Mouse (Mus musculus) layer of hippocampus, adult 8-10 months (tissue): ENCODE measurements around the gene Rora. TPM values are rescaled to one million over a fixed set of nuclear protein-coding genes. Genes with fewer than 3 reads are reported as not detected.
A peak's percentile ranks its signal among the peaks of the same experiment; 100 is the strongest.

Experiments used
- DNase-seq, 2 experiments: peaks; one replicate each; pipeline ENCODE4 v3.0.0; 2022; ENCODE audit warnings: low spot score in 2 of 2
- total RNA-seq, 4 experiments: library from RNA; stranded (reverse); gene quantifications; 2 replicates each; pipeline ENCODE4 v1.2.4; 2022

Rora gene
- total RNA-seq, 4 experiments from 2014 or later = 35.1 to 41.5 (median 36.6) TPM

DNA sequence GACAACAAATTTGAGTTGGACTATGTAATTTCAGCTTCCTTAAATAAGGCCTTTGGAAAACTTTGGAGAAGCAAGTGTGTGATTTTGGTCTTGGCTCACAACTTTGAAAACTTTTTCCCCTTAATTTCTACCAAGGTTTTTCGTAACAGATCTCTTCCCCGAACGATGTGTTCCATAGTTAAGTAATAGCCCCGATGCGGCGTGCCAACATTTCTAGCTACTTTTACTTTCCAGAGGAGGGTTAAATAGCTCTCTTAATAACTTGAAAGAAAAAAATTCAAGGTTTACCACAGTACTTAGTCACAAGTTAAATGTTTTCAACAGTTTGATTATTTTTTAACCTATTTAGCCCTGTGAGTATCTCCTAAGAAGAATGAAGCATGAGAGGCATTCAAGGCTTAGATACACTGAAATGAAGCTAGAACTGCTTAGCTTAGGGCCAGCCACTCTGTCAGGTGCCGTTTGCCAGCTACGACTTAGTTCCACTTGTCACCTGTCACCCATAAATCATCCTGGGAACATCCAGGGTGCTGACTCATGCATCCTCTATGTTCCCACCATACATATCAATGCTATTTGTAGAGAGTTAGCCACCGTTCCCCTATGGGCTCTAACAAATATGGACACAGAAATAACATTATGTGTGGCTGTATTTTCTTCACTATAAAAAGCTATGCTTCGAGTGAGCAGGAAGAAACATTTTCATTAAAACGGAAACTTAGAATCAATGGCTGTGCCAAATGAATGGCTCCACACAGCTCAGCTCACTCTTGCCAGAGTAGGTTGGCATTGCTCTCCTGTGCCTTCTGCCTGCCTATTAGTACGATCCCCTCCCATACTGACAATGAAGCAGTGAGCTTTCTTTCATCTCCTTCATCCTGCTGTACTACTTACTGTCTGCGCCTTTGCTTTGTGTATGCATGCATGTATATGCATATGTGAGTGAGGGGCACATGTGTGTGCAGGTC lies 541.3 kb downstream of the Rora start:
- no peak for DNase-seq

DNA sequence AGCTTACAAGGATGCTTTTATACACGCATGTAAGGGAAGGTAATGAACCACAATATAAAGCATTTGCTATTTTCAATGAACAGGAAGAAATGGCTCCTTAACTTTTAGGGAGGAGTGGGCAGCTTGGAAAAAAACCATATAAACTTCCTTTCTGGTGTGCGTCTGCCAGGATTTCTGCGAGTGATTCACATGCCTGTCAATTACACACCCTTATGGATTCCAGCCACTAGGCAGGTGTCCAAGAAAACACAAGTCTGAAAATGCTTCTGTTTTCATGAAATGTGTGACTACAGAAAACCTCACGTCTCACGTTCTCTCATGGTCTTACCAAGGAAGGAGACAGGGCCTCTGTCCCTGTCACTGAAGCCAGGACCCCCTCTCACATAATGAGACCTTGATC lies 560.2 kb downstream of the Rora start:
- peak; percentile 13 to 39 for DNase-seq

DNA sequence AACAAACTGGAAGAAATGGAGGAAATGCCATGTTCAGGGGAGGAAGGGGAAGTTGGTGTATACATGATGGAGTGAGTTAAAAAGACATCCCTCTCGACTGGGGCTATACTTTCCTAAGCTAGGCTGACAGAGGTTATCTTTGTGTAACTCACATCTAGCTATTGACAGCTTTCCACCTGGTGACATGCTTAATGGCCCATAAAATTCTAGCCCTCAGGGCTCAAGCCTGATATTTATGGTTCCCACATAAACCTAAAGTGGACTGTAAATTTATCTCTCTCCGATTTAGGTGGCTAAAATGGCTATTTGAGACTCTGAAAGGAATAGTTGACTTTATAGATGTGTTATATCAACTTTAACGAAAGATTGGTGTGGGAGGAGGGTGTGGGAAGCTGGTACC lies 571.3 kb downstream of the Rora start:
- DNase-seq = no peak

DNA sequence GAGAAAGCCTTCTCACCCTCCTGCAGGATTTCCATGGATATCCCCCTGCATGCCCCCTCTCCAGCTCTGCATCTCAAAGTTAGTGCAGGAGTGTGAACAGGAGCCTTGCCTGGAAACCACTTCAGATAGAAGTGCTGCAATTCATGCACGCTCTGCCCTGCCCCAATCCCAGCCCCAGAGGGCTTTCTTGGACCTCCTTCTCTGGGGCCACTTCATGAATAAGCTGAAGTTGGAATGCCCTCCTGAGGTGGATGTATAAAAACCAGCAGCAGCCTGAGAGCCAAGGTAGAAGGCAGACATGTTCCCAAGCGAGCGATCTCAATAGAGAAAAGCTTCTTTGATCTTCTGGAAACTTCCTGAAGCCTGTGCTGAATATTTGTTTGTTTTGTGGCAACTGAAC lies 572.8 kb downstream of the Rora start:
- DNase-seq = no peak

DNA sequence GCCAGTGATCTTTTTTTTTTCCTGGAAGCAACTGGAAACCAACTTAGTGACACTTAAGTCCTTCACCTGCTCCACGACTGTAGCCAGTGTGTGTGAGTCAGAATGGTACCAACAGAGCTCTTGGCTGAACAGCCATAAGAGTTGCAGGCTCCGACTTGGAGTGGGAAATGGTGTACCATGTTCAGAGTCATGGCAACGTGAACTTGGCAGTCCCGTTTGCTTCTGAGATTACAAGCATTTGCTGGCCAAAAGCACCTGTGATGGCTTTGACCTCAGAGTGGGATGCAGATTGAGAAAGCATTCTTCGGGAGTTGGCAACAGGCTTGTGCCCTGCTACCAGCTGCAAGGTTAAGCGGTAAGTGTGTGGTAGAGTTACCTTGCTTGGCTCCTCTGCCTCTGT lies 574.2 kb downstream of the Rora start:
- no peak for DNase-seq

DNA sequence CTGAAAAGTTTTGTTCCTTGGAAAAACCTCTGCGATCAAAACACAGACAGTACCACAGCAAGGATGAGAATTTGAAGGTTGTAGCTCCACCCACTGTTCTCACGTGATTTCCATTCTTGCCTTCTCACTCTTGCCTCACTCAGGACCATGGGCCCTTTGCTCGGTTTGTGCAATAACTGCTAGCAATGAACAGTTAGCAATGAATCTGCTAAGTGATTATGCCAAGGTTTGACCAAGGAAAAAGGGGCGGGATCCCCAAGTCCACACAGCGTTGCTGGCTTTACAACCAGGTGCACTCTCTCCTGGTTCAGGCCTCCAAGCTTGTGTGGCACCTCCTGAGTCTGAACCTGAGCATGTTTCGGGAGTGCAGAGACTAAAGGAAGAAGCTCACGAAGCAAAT lies 576.3 kb downstream of the Rora start:
- no peak for DNase-seq

DNA sequence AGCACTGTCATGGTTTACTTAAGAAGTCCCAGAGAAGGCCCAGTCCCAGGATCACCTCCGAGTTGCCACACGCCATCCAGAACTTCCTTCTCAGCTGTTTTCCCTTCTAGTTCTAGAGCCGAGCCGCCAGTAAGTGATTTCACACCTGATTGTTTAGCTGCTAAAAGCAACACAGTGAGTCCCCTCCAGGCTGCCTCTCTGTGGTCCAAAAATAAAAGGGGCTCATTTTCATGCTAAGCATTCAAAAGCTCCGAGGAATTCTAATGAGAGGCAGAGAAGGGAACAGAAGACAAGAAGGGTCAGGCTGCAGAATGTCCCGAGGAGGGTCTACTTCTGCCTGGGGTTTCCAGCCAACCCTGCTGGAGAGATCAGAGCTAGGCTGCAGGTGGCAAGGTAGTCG lies 580.9 kb downstream of the Rora start:
- no peak for DNase-seq

DNA sequence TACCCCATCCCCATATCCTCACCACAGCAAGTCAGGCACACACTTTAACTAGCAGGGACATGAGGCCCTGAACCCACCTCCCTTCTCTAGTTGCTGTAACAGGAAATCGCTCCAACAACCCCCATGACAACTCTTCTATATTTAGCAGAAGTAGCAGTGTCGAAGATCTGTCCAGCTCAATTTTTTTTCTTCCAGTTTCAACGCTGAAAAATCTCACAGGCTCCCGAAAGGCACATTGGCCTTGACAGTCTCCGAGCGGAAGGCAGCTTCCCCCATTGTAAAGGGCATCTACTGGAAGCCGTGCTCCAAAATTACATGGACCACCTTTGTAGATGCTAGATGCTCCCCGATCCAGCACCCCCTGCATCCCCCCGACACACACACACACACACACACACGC lies 583.7 kb downstream of the Rora start:
- no peak for DNase-seq

DNA sequence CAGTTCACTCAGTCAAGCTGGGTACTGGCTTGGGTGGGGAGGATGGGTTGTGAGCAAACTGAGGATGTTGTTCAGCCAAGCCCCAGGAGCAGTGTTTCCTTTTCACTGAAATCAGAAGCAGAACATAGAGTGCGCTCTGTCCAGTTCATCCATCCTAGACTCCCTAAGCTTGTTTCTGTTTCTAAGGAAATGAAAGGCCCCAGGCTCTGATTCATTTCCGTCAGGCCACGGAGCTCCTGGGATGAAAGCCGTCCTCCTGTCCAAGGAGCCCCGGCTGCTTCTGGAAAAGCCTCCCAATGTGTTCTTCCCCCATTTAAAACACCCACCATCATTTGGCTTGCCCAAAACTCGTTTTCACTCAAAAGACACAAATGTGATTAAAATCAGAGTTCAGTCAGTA lies 589.0 kb downstream of the Rora start:
- DNase-seq = no peak

DNA sequence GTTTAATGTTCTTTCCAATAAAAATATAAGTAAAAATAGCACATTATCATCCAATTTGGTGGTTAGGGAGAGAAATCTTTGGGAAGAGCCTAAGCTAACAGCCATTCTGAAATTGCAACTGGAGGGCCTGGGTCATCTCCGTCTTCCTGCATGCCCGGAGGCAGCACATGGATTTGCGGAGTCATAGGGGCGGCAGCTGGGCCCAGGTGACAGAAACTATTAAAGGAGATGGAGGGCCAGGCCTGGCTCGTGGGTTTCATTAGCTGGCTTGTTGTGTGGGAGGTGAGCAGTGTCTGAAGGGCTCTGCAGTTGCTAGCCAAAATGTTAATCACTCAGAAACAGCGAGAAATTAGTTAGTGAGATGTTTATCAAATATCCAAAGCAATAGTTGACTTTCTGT lies 590.0 kb downstream of the Rora start:
- DNase-seq = peak in 1 of 2 experiments; percentile 7

DNA sequence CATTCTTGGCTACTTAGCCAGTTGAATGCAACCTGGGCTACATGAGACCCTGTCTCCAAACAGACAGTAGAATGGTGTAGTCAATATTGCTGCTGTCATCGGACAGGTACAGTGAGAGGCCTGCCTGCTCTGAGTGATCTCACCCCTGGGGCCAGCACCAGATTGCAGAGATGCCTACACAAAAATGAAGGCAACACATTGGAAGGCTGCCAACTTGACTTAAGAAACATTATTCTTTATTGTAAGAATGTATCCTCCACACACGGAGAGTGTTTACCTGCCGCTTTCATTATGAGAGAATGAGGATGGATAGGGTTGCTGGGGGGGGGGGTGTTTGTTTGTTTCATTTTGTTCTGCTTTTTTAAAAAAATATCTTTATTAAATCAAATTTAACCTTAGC lies 592.6 kb downstream of the Rora start:
- DNase-seq = no peak

DNA sequence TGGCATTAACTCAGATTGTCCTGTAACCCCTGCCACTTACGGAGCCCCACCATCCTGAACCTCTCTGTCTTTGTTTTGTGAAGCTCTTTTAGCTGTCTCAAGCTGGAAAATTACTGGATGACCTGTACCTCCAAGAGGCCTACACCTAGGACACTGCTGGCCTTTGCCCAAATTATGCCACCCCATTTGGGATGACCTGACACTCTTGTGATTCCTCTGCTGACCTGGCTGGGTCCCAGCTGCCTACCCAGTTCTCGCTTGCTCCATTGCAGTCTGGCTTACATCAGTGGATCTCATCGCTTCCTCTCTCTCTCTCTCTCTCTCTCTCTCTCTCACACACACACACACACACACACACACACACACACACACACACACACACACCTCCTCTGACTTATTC lies 596.0 kb downstream of the Rora start:
- DNase-seq = no peak

DNA sequence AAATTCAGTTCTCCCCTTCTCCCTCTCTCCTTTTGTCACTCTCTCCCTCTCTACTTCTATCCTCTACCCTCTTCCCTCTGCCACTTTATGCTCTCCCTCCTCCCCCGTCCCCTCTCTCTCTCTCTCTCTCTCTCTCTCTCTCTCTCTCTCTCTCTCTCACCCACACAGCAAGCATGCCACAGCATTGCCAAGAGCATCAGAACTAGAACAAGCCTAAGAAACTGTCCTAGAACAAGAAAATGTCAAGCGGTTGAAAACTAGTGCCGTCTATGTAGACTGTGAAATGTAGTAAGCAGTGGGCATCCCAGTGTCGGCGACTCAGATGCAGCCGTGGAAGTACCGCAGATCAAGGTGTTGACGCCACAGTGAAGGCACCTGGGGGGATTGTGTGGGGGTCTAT lies 596.7 kb downstream of the Rora start:
- no peak for DNase-seq

DNA sequence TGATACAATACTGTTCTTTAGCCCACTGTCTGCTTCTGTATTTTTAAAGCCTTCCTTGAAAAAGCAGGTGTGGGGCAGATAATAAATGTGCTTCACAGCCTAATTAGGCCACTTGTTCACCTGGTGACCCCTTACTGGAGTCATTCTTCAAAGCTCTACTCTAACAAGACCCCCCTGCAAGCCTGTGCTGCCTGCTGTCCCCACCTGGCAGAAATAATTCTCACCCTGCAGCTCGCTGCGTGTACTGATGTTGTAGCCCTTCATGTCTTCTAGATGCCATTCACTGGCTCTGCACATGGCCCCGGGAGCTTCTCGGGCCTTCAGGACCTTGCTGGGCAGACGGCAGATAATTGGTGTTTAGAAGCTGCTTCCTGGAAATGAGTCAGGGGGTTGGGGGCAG lies 604.9 kb downstream of the Rora start:
- no peak for DNase-seq

DNA sequence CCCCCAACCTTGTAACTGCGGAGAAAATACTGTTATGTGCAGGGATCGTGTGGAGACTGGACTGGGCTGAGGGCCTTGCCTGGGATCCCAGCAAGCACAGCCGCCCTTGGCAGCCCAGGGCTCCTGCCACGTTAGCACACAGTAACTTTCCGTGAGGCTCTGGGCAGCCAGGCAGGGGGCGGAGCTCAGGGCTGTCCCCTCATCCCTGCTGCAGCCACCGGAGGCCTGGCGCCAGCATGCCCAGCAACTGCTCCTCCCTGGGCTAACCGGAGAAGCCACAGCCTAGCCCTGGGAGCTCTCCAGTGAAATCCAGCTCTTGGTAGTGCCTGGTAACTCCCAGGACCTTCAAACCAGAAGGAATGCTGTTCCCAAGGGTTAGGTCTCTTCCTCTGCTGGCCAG lies 605.8 kb downstream of the Rora start:
- peak; percentile 44 to 47 for DNase-seq

DNA sequence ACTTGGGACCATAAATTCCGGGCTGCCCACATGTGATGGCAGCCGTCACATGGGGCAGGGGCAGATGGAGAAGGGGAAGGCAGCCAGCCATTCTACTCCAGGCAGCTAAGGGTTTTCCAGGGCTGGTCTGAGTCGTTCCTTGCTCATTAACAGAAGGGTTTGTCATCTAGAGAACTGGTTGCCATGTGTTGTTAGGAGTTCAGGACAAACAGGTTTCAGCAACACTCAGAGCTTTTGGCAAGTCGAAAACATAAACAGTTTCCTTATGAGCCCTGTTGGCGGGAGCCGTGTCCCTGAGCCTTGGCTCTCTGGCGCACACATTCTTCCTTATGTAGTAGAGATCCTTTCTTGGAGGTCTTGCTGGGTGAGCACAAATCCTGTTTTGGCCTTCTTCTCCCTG lies 611.6 kb downstream of the Rora start:
- no peak for DNase-seq

DNA sequence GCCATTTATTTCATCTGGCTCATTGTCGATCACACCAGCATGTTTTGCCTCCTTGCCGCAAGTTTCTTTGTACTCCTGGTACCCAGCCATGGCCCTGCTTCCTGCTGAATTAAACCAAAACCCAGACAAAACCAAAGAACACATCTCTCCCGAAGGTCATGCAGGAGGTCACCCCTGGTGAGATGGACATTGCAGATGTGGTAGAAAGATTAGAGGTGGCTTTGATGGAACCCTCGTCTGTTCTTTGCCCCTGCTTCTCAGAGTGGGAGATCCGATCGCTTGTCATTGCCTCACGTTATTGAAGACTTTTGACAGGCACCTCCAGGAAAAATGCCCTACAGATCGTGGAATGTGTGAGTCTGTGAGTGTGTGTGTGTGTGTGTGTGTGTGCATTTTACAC lies 616.8 kb downstream of the Rora start:
- no peak for DNase-seq

DNA sequence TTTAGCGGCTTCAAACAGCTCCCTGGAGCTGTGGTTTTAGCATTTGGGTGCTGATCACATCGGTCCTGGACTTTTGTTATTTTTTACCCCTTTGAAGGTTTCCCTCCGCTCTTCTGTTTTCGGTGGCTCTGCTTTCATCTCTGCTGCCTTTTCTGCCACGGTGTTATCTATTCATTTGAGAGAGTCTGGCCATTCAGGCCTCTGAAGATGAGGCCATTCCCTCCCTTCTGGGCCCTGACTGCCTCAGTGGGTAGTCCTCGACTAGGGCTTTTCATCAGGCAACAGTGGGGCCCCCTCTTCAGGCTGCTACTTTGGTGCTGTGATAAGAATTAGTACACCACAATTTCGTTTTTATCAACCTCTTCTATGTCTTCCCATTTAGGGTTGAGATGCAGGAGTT lies 617.3 kb downstream of the Rora start:
- no peak for DNase-seq

DNA sequence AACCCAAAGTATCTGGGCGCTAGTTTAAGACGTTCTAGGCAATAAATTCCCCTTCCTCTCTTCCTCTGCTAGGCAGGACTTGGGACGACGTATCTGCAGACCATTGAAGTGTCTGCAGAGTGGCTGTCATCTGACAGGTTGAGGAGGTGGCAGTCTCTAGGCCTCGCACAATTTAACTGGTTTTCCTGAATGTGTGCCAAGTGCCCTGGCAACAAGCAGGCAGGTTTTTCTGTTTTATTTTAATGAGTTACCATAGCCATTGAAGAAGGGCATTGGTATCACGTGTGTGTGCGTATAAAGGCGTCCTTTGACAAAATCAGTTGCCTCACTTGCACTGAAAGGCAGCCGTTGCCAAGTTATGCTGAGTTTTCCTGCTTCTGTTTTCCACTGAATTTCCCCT lies 619.3 kb downstream of the Rora start:
- DNase-seq = peak in 1 of 2 experiments; percentile 10

DNA sequence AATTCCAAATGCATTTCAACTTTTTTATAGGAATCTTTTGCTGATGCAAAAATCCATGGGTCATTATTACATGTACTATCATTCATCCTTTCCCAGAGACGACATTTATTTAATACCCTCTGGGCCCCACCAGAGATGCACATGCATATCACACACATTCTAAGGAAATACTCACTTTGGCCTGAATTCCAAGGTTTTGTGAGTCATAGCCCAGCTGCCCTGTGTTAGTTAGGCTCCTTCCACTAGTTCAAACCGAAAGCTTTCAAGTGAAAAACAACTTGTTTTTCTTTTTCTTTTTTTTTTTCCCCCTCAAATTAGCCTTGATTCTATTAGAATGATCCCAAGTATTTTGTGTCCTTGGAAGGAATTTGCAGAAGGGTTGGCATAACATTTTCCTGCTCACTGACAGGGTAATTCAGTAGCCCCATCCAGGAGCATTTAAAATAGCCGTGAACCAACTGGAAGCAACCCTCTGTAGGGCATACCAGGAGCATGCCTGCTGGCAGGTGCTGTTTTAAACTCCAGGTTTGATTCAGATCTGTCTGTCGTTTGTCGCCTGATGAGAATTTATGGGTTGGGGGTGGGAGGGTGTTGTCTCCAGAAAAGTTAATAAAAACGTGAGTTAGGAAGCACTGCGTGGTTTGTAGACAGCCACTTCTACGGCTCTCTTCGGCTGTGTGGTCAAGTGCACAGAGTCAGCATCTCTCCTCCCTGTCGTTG lies 621.3 kb downstream of the Rora start:
- no peak for DNase-seq

DNA sequence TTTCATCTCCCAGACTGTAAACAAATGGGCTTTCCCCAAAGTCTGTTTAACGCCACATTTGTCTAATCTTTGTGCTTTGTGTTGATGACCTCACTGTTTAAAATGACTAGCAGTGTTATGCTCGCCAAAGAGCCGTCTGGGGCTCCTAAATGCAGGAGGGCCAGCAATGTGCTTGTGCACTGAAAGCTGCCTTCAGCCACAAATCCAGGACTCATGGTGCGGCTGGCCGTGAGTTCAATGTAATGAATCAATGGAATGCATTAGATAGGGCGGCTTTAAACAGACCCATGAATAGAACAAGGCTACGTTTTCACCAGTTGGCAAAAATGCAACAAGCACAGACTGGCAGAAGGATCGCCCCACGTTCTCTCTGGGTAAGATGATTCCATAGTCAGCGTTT lies 623.7 kb downstream of the Rora start:
- DNase-seq = no peak

DNA sequence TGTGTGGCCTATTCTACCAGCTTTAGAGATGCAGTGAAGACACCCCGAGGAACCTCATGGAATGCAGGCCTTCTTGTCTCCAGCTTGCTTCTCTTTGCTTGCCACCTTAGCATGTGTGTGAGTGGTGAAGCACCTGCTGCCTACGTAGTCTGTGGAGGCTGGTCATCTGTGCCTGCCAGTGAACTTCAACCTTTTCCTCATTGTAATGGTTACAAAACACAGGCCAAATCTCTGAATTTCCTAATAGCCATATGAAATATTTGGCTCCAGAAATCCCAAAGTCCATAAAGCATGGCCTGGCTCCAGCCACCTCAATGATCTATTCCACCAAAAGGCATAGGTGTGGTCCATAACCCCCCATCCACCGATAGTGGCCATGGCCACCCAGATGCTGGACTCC lies 631.4 kb downstream of the Rora start:
- DNase-seq = no peak

DNA sequence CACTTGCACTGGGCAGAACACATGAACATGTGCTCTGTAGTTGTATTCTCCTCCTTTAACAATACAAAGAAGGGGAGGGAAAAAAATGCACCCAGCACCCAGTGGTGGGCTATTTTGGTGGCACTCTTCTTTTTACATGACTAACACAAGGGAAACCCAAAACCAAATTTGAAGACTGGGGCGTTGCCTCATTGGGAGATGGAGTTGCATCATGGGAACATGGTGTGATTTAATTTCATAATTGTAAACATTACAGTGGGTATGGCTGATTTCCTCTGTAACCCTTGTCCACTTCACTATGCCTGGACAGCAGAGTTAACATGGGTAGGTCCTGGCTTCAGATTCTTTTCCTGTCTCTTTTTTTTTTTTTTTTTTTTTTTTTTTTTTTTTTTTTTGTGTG lies 634.5 kb downstream of the Rora start:
- DNase-seq = no peak
